Mouse (Mus musculus): ENCODE measurements at regions not wholly inside any gene's neighbourhood (a gene's known extent, or its start where the extent isn't known, plus 50 kb on each side); places are given as distances from the start of the nearest gene placed in this dataset.

- TF ChIP-seq EP300 (optimal IDR thresholded peaks at IDR 0.05) = no peak
- TF ChIP-seq CTCF (IDR thresholded peaks at IDR 0.05; ENCODE audit: low read depth) = no peak
These were observed 87.8 kb upstream of the Supt20 start for GRCm38 (mm10) chr3:54604705-54605379.
